Mouse (Mus musculus): ENCODE data around the gene Slc2a9. TPM values are rescaled to one million over a fixed set of nuclear protein-coding genes. Genes with fewer than 3 reads are reported as not detected.

Slc2a9 gene
- polyA plus RNA-seq, 1 experiment from 2014 or later: 8.5 TPM

- no peaks in the 10 kb centered on the region for H3K36me3 ChIP-seq (ENCODE audit: inconsistent target)
- no peak overlapping the region for H3K27ac ChIP-seq
- whole genome bisulfite sequencing (ENCODE audit: missing documents): 96% methylated on average over 6 of the region's 6 CpGs
- H3K79me2 ChIP-seq (ENCODE audit: inconsistent target): no peaks in the 10 kb centered on the region
- H3K4me3 ChIP-seq (ENCODE audit: inconsistent target): no peak overlapping the region
Measured at GRCm38 (mm10) chr5:38425569-38425968, 77.4 kb downstream of the Slc2a9 start.

GRCm38 (mm10) chr5:38422426-38422825 lies 80.5 kb downstream of the Slc2a9 start:
- no peak overlapping the region for H3K4me3 ChIP-seq (ENCODE audit: inconsistent target)
- H3K36me3 ChIP-seq (ENCODE audit: inconsistent target): 0 out of 2 replicates have a peak, but pooled peaks cover under 1% of the 10 kb centered on the region
- 76% methylated on average over 4 of the region's 4 CpGs for WGBS (ENCODE audit: missing documents)
- H3K27ac ChIP-seq: no peak overlapping the region
- no peaks in the 10 kb centered on the region for H3K79me2 ChIP-seq (ENCODE audit: inconsistent target)

GRCm38 (mm10) chr5:38418799-38419198 lies 84.1 kb downstream of the Slc2a9 start:
- Histone ChIP-seq H3K27ac (no peak overlapping the region), H3K4me3 (ENCODE audit: inconsistent target) (no peak overlapping the region), H3K36me3 (ENCODE audit: inconsistent target) (peaks cover 5% of the 10 kb centered on the region; the same call in 1 of the 2 replicates), H3K79me2 (ENCODE audit: inconsistent target) (no peaks in the 10 kb centered on the region)
- 96% methylated on average over 6 of the region's 6 CpGs for WGBS (ENCODE audit: missing documents)

DNA sequence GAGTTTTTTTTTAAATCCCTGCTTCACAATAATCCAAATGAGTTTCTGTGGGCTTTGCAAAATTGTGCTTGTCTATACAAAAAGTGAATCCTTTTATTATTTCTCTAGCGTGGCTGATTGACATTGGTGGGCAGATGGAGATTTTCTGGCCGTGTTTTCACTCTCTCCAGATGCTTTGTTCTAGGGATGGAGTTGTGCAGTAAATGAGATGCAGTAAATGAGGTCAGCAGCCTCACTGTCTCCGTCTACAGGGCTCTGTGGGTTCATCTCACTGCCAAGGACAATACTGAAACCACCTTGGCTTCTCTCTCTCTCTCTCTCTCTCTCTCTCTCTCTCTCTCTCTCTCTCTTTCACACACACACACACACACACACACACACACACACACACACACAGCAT lies 99.3 kb downstream of the Slc2a9 start:
- no peak overlapping the region for H3K27ac ChIP-seq
- 91% methylated on average over 3 of the region's 3 CpGs for WGBS (ENCODE audit: missing documents)
- H3K36me3 ChIP-seq (ENCODE audit: inconsistent target): no peaks in the 10 kb centered on the region
- H3K79me2 ChIP-seq (ENCODE audit: inconsistent target): no peaks in the 10 kb centered on the region
- H3K4me3 ChIP-seq (ENCODE audit: inconsistent target): no peak overlapping the region

- H3K79me2 ChIP-seq (ENCODE audit: inconsistent target): no peaks in the 10 kb centered on the region
- no peaks in the 10 kb centered on the region for H3K36me3 ChIP-seq (ENCODE audit: inconsistent target)
- WGBS (ENCODE audit: missing documents): 91% methylated on average over 3 of the region's 3 CpGs
- H3K4me3 ChIP-seq (ENCODE audit: inconsistent target): no peak overlapping the region
- H3K27ac ChIP-seq: no peak overlapping the region
Measured at GRCm38 (mm10) chr5:38402288-38402687, 100.7 kb downstream of the Slc2a9 start.

- H3K27ac ChIP-seq: no peak overlapping the region
- no peak overlapping the region for H3K4me3 ChIP-seq (ENCODE audit: inconsistent target)
- WGBS (ENCODE audit: missing documents): 72% methylated on average over 2 of the region's 2 CpGs
- no peaks in the 10 kb centered on the region for H3K79me2 ChIP-seq (ENCODE audit: inconsistent target)
- no peaks in the 10 kb centered on the region for H3K36me3 ChIP-seq (ENCODE audit: inconsistent target)
Measured at GRCm38 (mm10) chr5:38388857-38389256, 114.1 kb downstream of the Slc2a9 start.

- no peak overlapping the region for H3K27ac ChIP-seq
- no peaks in the 10 kb centered on the region for H3K36me3 ChIP-seq (ENCODE audit: inconsistent target)
- H3K79me2 ChIP-seq (ENCODE audit: inconsistent target): no peaks in the 10 kb centered on the region
- WGBS (ENCODE audit: missing documents): 75% methylated on average over 10 of the region's 10 CpGs
- no peak overlapping the region for H3K4me3 ChIP-seq (ENCODE audit: inconsistent target)
Measured at GRCm38 (mm10) chr5:38388420-38388823, 114.5 kb downstream of the Slc2a9 start.

- H3K36me3 ChIP-seq (ENCODE audit: inconsistent target): no peaks in the 10 kb centered on the region
- H3K4me3 ChIP-seq (ENCODE audit: inconsistent target): no peak overlapping the region
- WGBS (ENCODE audit: missing documents): 91% methylated on average over 5 of the region's 5 CpGs
- no peaks in the 10 kb centered on the region for H3K79me2 ChIP-seq (ENCODE audit: inconsistent target)
- no peak overlapping the region for H3K27ac ChIP-seq
Measured at GRCm38 (mm10) chr5:38379970-38380369, 123.0 kb downstream of the Slc2a9 start.

DNA sequence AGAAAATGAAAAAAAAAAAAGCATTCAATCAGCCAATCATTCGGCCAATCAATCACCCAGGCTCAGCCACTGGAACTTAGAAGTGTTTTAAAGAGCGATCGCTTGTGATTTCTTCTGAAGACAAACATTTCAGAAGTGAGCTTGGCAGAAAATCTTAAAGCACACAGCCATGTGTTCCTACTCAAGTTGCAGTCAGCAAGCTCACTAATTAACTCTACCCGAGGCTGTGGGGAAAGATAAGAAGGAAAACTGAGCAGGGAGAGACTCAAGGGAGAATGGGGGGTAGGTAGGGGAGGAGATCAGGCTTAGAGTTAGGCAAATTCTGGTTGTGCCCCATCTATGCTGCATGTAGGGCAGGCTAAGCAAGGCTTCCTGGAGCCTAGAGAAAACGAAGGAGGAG lies 130.6 kb downstream of the Slc2a9 start:
- 70% methylated on average over 5 of the region's 5 CpGs for WGBS (ENCODE audit: missing documents)
- Histone ChIP-seq H3K79me2 (ENCODE audit: inconsistent target) (no peaks in the 10 kb centered on the region), H3K36me3 (ENCODE audit: inconsistent target) (no peaks in the 10 kb centered on the region)

GRCm38 (mm10) chr5:38371308-38371707 lies 131.6 kb downstream of the Slc2a9 start:
- no peak overlapping the region for H3K4me3 ChIP-seq (ENCODE audit: inconsistent target)
- H3K27ac ChIP-seq: no peak overlapping the region
- H3K79me2 ChIP-seq (ENCODE audit: inconsistent target): no peaks in the 10 kb centered on the region
- WGBS (ENCODE audit: missing documents): no CpG with 5 or more reads among the region's 1 CpGs
- H3K36me3 ChIP-seq (ENCODE audit: inconsistent target): no peaks in the 10 kb centered on the region

More for the DNA sequence above, 130.6 kb downstream of the Slc2a9 start:
- Histone ChIP-seq H3K27ac (no peak overlapping the region), H3K4me3 (ENCODE audit: inconsistent target) (no peak overlapping the region)

- H3K4me3 ChIP-seq (ENCODE audit: inconsistent target): no peak overlapping the region
- H3K27ac ChIP-seq: no peak overlapping the region
- H3K79me2 ChIP-seq (ENCODE audit: inconsistent target): no peaks in the 10 kb centered on the region
- no peaks in the 10 kb centered on the region for H3K36me3 ChIP-seq (ENCODE audit: inconsistent target)
- WGBS (ENCODE audit: missing documents): 42% methylated on average over 18 of the region's 18 CpGs
Measured at GRCm38 (mm10) chr5:38366650-38367470, 136.1 kb downstream of the Slc2a9 start.

- 94% methylated on average over 2 of the region's 2 CpGs for WGBS (ENCODE audit: missing documents)
- H3K27ac ChIP-seq: no peak overlapping the region
- H3K4me3 ChIP-seq (ENCODE audit: inconsistent target): no peak overlapping the region
- H3K36me3 ChIP-seq (ENCODE audit: inconsistent target): no peaks in the 10 kb centered on the region
- no peaks in the 10 kb centered on the region for H3K79me2 ChIP-seq (ENCODE audit: inconsistent target)
Measured at GRCm38 (mm10) chr5:38365521-38365920, 137.4 kb downstream of the Slc2a9 start.

GRCm38 (mm10) chr5:38364396-38364795 lies 138.5 kb downstream of the Slc2a9 start:
- WGBS (ENCODE audit: missing documents): 92% methylated on average over 5 of the region's 5 CpGs
- no peak overlapping the region for H3K4me3 ChIP-seq (ENCODE audit: inconsistent target)
- no peaks in the 10 kb centered on the region for H3K36me3 ChIP-seq (ENCODE audit: inconsistent target)
- H3K27ac ChIP-seq: no peak overlapping the region
- H3K79me2 ChIP-seq (ENCODE audit: inconsistent target): no peaks in the 10 kb centered on the region

- 77% methylated on average over 2 of the region's 2 CpGs for WGBS (ENCODE audit: missing documents)
- Histone ChIP-seq H3K27ac (no peak overlapping the region), H3K4me3 (ENCODE audit: inconsistent target) (no peak overlapping the region), H3K79me2 (ENCODE audit: inconsistent target) (no peaks in the 10 kb centered on the region), H3K36me3 (ENCODE audit: inconsistent target) (no peaks in the 10 kb centered on the region)
Measured at GRCm38 (mm10) chr5:38359716-38360115, 143.2 kb downstream of the Slc2a9 start.

DNA sequence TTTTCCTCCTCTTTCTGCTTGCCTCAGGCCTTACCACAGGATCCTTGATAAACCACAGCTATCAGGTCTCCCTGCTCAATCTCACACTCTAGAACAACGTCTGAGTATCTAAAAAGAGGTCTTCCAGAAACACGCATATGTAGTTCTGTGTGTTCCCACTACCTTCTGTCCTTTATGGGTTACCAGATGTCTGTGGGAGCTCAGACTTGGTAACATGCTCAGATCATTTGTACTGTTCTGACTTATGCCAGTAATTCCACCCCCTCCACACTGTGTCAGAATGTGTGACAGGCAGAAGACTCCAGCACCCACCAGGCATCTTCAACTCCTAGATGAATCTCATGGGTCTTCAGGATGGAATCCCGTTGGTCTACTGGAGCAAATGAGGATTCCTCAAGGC lies 146.0 kb downstream of the Slc2a9 start:
- 91% methylated on average over 3 of the region's 3 CpGs for WGBS (ENCODE audit: missing documents)
- no peaks in the 10 kb centered on the region for H3K36me3 ChIP-seq (ENCODE audit: inconsistent target)
- no peak overlapping the region for H3K4me3 ChIP-seq (ENCODE audit: inconsistent target)
- no peaks in the 10 kb centered on the region for H3K79me2 ChIP-seq (ENCODE audit: inconsistent target)
- no peak overlapping the region for H3K27ac ChIP-seq

Measured in macrophage (primary cell).